In the genomic region with DNA sequence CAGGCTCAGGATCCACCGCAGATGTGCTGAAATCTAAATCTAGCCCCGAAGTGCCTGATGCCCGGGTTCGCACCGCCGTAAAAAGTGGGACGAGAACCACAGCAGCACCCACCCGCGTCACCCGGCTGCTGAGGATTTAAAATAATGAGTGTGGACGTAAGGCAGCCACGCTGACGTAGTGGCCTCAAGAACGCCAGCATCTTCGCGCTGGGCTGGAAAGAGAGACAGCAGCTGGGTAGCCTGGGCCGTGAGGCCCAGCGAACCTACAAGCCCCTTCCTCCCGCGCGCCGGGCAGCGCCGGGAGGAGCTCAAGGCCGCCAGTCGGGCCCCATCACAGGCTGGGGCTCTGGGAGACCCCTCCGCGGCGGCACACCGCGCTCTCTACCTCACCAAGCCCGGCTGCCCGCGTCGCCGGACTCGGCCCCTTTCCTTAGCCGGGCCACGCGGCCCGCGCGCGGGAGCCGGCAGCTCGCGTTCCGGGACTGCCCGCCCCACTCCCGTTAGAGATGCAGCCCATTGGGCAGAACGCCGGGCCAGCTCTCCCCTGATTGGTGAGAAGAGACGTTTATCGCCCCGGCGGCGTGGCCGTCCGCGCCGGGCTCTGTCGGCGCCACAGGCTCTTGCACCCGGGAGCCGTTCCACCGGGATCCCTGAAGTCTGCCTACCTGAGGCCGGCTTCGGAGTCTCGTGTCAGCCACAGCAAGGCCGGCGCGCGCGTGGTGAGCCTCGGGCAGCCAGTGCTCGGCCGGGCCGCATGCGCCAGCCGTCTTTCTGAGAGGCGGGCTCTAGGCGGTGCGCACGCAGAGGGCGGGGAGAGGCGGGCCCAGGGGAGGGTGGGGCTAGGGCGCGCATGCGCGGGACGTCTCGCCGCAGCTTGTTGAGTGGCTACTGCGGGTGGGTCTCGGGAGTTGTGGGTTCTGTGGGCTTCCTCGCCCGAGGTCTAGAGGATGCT, we compare ENCODE assay signal across 8 mouse cellular contexts. TPM values are rescaled to one million over a fixed set of nuclear protein-coding genes. Genes with fewer than 3 reads are reported as not detected.
DNase-seq lines count a peak whose midpoint lies in the region; ATAC-seq and TF ChIP-seq lines count a peak whose summit lies in the region.

Gene Ctps (minus strand): TSS at position 791 of the 952 bp plus-strand sequence.

- H3K79me2 ChIP-seq in heart, adult 2 months (replicated peaks; ENCODE audit: control insufficient read depth, insufficient read depth, low read length): no peaks in the 10 kb centered on the region

- intact Hi-C loops in heart, adult 2 months (cut with DNase I): no loop called here

- H3K27me3 ChIP-seq in embryonic facial prominence, embryonic 13.5 days: no peaks in the 10 kb centered on the region
- H3K27me3 ChIP-seq in heart, adult 2 months (ENCODE audit: control insufficient read depth, insufficient read depth, low read length): no peaks in the 10 kb centered on the region
- H3K27me3 ChIP-seq in limb, embryonic 13.5 days: no peaks in the 10 kb centered on the region
- H3K27me3 ChIP-seq in midbrain, embryonic 16.5 days (ENCODE audit: control insufficient read depth, insufficient read depth, low read depth, low read length): no peaks in the 10 kb centered on the region

- H3K27ac ChIP-seq in embryonic facial prominence, embryonic 13.5 days: peak within 1 kb of the TSS; percentile 94
- peak within 1 kb of the TSS; percentile 96 for H3K27ac ChIP-seq in heart, adult 2 months
- H3K27ac ChIP-seq in limb, embryonic 13.5 days: peak within 1 kb of the TSS; percentile 89
- peak within 1 kb of the TSS; percentile 95 for H3K27ac ChIP-seq in midbrain, embryonic 16.5 days (ENCODE audit: low read length)

- DNase-seq in 3134 (ENCODE audit: extremely low read depth, insufficient read length, low spot score): peak; percentile 95
- peak; percentile 95 to 96 for DNase-seq in adrenal gland, postnatal 36 days
- peak; percentile 96 to 97 for DNase-seq in heart, adult 2 months
- DNase-seq in kidney, adult 8-10 months: peak; percentile 90 to 92
- peak; percentile 96 for DNase-seq in spleen, postnatal 10 days (ENCODE audit: low spot score in 2 of 2)

- H3K9me3 ChIP-seq in embryonic facial prominence, embryonic 13.5 days: no peaks in the 10 kb centered on the region
- no peaks in the 10 kb centered on the region for H3K9me3 ChIP-seq in limb, embryonic 13.5 days
- no peaks in the 10 kb centered on the region for H3K9me3 ChIP-seq in midbrain, embryonic 16.5 days (replicated peaks; ENCODE audit: control insufficient read depth, low read length, poor library complexity, severe bottlenecking)

- no peak for TF ChIP-seq CTCF in heart, adult 2 months (IDR thresholded peaks at IDR 0.05)

- peak within 1 kb of the TSS; percentile 80 for H3K4me3 ChIP-seq in embryonic facial prominence, embryonic 13.5 days
- peak within 1 kb of the TSS; percentile 99 for H3K4me3 ChIP-seq in heart, adult 2 months
- peak within 1 kb of the TSS; percentile 75 for H3K4me3 ChIP-seq in limb, embryonic 13.5 days
- peak within 1 kb of the TSS; percentile 85 for H3K4me3 ChIP-seq in midbrain, embryonic 16.5 days (ENCODE audit: low read depth, low read length)

- peak within 1 kb of the TSS; percentile 65 for H3K4me2 ChIP-seq in embryonic facial prominence, embryonic 13.5 days
- H3K4me2 ChIP-seq in limb, embryonic 13.5 days (replicated peaks): peak within 1 kb of the TSS; percentile 78
- peak within 1 kb of the TSS; percentile 90 for H3K4me2 ChIP-seq in midbrain, embryonic 16.5 days (ENCODE audit: low read length)

- TF ChIP-seq POLR2A in heart, adult 2 months (IDR thresholded peaks at IDR 0.05; ENCODE audit: insufficient read depth, low read depth, low read length): peak; percentile 94

- H3K36me3 ChIP-seq in embryonic facial prominence, embryonic 13.5 days: peaks cover 16% of the 10 kb centered on the region
- H3K36me3 ChIP-seq in heart, adult 2 months (ENCODE audit: control insufficient read depth, insufficient read depth, low read length): peaks cover 13% of the 10 kb centered on the region; the same call in 1 of the 2 replicates
- H3K36me3 ChIP-seq in limb, embryonic 13.5 days: peaks cover 8% of the 10 kb centered on the region
- no peaks in the 10 kb centered on the region for H3K36me3 ChIP-seq in midbrain, embryonic 16.5 days (ENCODE audit: control insufficient read depth, insufficient read depth, low read length)

- peaks cover 29% of the 10 kb centered on the region for H3K4me1 ChIP-seq in embryonic facial prominence, embryonic 13.5 days
- no peaks in the 10 kb centered on the region for H3K4me1 ChIP-seq in heart, adult 2 months (ENCODE audit: control insufficient read depth, insufficient read depth, low read length)
- peaks cover 31% of the 10 kb centered on the region for H3K4me1 ChIP-seq in limb, embryonic 13.5 days
- H3K4me1 ChIP-seq in midbrain, embryonic 16.5 days (ENCODE audit: control insufficient read depth, insufficient read depth, low read length): peaks cover 32% of the 10 kb centered on the region

- under 1% methylated on average over 97 of the region's 97 CpGs for WGBS in embryonic facial prominence, embryonic 13.5 days
- under 1% methylated on average over 97 of the region's 97 CpGs for WGBS in heart, adult 2 months
- WGBS in limb, embryonic 13.5 days: under 1% methylated on average over 86 of the region's 97 CpGs
- under 1% methylated on average over 90 of the region's 97 CpGs for WGBS in midbrain, embryonic 16.5 days

- peak within 1 kb of the TSS; percentile 94 for H3K9ac ChIP-seq in embryonic facial prominence, embryonic 13.5 days
- peak within 1 kb of the TSS; percentile 88 for H3K9ac ChIP-seq in heart, adult 2 months (ENCODE audit: low read depth, low read length)
- peak within 1 kb of the TSS; percentile 91 for H3K9ac ChIP-seq in limb, embryonic 13.5 days
- peak within 1 kb of the TSS; percentile 97 for H3K9ac ChIP-seq in midbrain, embryonic 16.5 days (ENCODE audit: low read depth, low read length)

- TF ChIP-seq EP300 in heart, adult 2 months (IDR thresholded peaks at IDR 0.05; ENCODE audit: insufficient read depth, low read depth, low read length): no peak

- peak; percentile 97 for ATAC-seq in embryonic facial prominence, embryonic 13.5 days (ENCODE audit: insufficient number of reproducible peaks, insufficient read depth, low FRiP score, low TSS enrichment, low read depth)
- ATAC-seq in limb, embryonic 13.5 days (ENCODE audit: low FRiP score, low read depth): peak; percentile 95
- peak; percentile 98 for ATAC-seq in midbrain, embryonic 16.5 days

RNA-seq across cellular contexts. Expression of gene Ctps, which starts in this region (rescaled TPM):
- 10 to 100 TPM; 37.8 to 42.6 TPM for total RNA-seq in adrenal gland, postnatal 36 days (2021)
- polyA plus RNA-seq in embryonic facial prominence, embryonic 13.5 days (2015; fragmentation: Nextera tagmentation; extraction: Ambion mirVana): 86.6 and 90.7 TPM in 2 replicates
- total RNA-seq in heart, adult 2 months (2021): 10 to 100 TPM; 30.0 to 31.1 TPM
- polyA plus RNA-seq in heart, adult 2 months (2012; rRNA removed): 12.5 and 23.9 TPM in 2 replicates
- polyA plus RNA-seq in limb, embryonic 13.5 days (2015; fragmentation: Nextera tagmentation; extraction: Ambion mirVana): 89.6 and 91.0 TPM in 2 replicates
- polyA plus RNA-seq in midbrain, embryonic 16.5 days (2015; fragmentation: Nextera tagmentation; extraction: Ambion mirVana): 78.6 and 79.6 TPM in 2 replicates

Comparison
In these comparisons a context has a peak if more than half of its experiments do, and no peak if none do; other contexts are left out.
1. Peak in every context shown above with its lines: DNase-seq, ATAC-seq, H3K4me3 ChIP-seq and H3K27ac ChIP-seq.